Mouse (Mus musculus) myocyte (in vitro differentiated cells): ENCODE measurements around the gene Rtp4. TPM values are rescaled to one million over a fixed set of nuclear protein-coding genes. Genes with fewer than 3 reads are reported as not detected.

Experiments
- H3K27me3 ChIP-seq: one replicate; pipeline ENCODE4 v1.6.1; 2011; ENCODE audit not compliant: control insufficient read depth, insufficient read depth, insufficient read length
- H3K36me3 ChIP-seq: one replicate; pipeline ENCODE4 v1.6.1; 2011; ENCODE audit not compliant: control insufficient read depth, insufficient read depth
- H3K4me2 ChIP-seq: one replicate; pipeline ENCODE4 v1.6.1; 2011; ENCODE audit warnings: low read depth, control low read depth
- H3K4me3 ChIP-seq: one replicate; pipeline ENCODE4 v1.5.1; 2011; ENCODE audit warnings: mild to moderate bottlenecking, control low read depth, moderate library complexity
- H3K79me2 ChIP-seq: one replicate; pipeline ENCODE4 v1.6.1; 2011; ENCODE audit not compliant: control insufficient read depth, insufficient read depth
- H3ac ChIP-seq: one replicate; pipeline ENCODE4 v1.6.1; 2011; ENCODE audit not compliant: control insufficient read depth, insufficient read length
- CEBPB ChIP-seq: IDR thresholded peaks from 2 replicates; pipeline ENCODE4 v1.6.1; 2011; ENCODE audit warnings: mild to moderate bottlenecking, moderate library complexity; ENCODE audit not compliant: poor library complexity, insufficient read depth, severe bottlenecking
- E2F4 ChIP-seq: IDR thresholded peaks from one replicate; pipeline ENCODE4 v1.6.1; 2011; ENCODE audit warnings: mild to moderate bottlenecking, control low read depth, moderate library complexity; ENCODE audit not compliant: insufficient read depth
- MAX ChIP-seq: IDR thresholded peaks from one replicate; pipeline ENCODE4 v1.6.1; 2011; ENCODE audit warnings: low read depth, mild to moderate bottlenecking, control low read depth
- MYOD1 ChIP-seq, 3 experiments: IDR thresholded peaks; one replicate each; pipeline ENCODE4 v1.6.1; 2011; ENCODE audit warnings: control low read depth in 2 of 3, low read depth in 2 of 3, mild to moderate bottlenecking in 2 of 3, moderate library complexity in 1 of 3; ENCODE audit not compliant: insufficient read length in 2 of 3, control insufficient read depth in 1 of 3
- MYOG ChIP-seq, 3 experiments: IDR thresholded peaks; one replicate each; pipeline ENCODE4 v1.6.1; 2011; ENCODE audit warnings: control low read depth in 2 of 3, low read depth in 2 of 3, mild to moderate bottlenecking in 2 of 3; ENCODE audit not compliant: insufficient read length in 2 of 3, control insufficient read depth in 1 of 3, insufficient read depth in 1 of 3
- POLR2A ChIP-seq: IDR thresholded peaks from one replicate; pipeline ENCODE4 v1.6.1; 2011; ENCODE audit warnings: low read depth, mild to moderate bottlenecking, control low read depth, moderate library complexity; ENCODE audit not compliant: insufficient read length
- POLR2AphosphoS2 ChIP-seq: IDR thresholded peaks from one replicate; pipeline ENCODE4 v1.6.1; 2011; ENCODE audit warnings: low read depth, control low read depth; ENCODE audit not compliant: insufficient read length
- REST ChIP-seq: IDR thresholded peaks from one replicate; pipeline ENCODE4 v1.6.1; 2011; ENCODE audit warnings: mild to moderate bottlenecking, control low read depth, moderate library complexity; ENCODE audit not compliant: insufficient read depth, insufficient read length
- SRF ChIP-seq: IDR thresholded peaks from one replicate; pipeline ENCODE4 v1.6.1; 2011; ENCODE audit warnings: low read depth; ENCODE audit not compliant: control insufficient read depth, insufficient read length
- TCF12 ChIP-seq: IDR thresholded peaks from one replicate; pipeline ENCODE4 v1.6.1; 2011; ENCODE audit warnings: mild to moderate bottlenecking, control low read depth; ENCODE audit not compliant: poor library complexity, insufficient read depth, severe bottlenecking
- TCF3 ChIP-seq: IDR thresholded peaks from one replicate; pipeline ENCODE4 v1.6.1; 2011; ENCODE audit warnings: low read depth, control low read depth; ENCODE audit not compliant: insufficient read length
- USF1 ChIP-seq: IDR thresholded peaks from one replicate; pipeline ENCODE4 v1.6.1; 2011; ENCODE audit warnings: low read depth, mild to moderate bottlenecking, control low read depth, moderate library complexity
- polyA plus RNA-seq: library from polyadenylated mRNA; unstranded; fragments of >200 nt; fragmentation: generic; extraction: Trizol; gene quantifications from one replicate; pipeline ENCODE4 v1.2.1, GENCODE M21; 2012; ENCODE audit warnings: missing spikeins

Rtp4 gene
- polyA plus RNA-seq, 1 experiment: 0.82 TPM

DNA sequence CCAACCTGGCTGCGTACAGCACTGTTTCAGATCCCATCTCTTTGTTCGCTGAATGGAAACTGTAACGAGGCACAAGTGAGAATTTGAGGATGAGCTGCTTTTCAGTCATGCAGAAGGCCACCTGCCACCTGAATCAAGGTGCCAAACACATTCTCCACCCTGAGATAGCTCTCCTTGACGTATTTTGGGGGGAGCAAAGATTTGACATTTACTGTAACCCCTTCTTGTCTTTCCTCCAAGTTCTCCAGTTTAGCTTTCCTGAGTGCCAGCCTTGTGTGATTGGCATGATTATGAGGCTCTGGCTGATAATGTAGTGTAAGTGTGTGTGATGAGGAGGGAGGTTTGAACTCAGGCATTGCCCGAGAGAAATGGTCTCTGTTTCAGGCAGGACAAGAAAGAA lies 2.0 kb downstream of the Rtp4 start:
- no peaks in the 10 kb centered on the region for H3K36me3 ChIP-seq
- H3K27me3 ChIP-seq: no peaks in the 10 kb centered on the region
- no peak overlapping the region for H3K4me3 ChIP-seq
- no peak overlapping the region for H3ac ChIP-seq
- TF ChIP-seq USF1 (no peak), TCF12 (no peak), E2F4 (no peak), TCF3 (no peak), REST (no peak), CEBPB (no peak), POLR2AphosphoS2 (no peak), SRF (no peak), MYOG (IDR thresholded peaks at IDR 0.05; ENCODE audit: control insufficient read depth in 1 of 3, insufficient read depth in 1 of 3, insufficient read length in 2 of 3, low read depth in 2 of 3) (no peak), POLR2A (no peak), MYOD1 (IDR thresholded peaks at IDR 0.05; ENCODE audit: control insufficient read depth in 1 of 3, insufficient read length in 2 of 3, low read depth in 2 of 3) (no peak), MAX (no peak)
- no peaks in the 10 kb centered on the region for H3K79me2 ChIP-seq
- no peak overlapping the region for H3K4me2 ChIP-seq

DNA sequence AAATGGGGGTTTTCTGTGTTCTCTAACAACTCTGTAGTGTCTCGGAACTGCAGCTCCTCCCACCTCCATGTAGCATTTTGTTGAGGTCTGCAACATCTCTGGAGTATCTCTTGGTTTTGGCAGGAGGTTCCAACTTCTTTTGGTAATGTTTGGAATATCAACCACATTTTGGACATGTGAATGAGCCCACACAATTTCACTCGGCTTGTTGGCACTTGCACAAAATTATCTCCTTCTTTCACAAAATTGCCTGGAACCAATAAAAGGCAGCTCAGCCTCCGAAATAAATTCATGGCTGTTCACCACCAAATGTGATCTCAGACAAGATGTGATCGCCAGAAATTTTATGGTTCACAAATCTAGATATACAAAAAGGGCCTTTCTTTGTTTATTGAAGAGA lies 9.1 kb downstream of the Rtp4 start:
- Histone ChIP-seq H3K36me3 (no peaks in the 10 kb centered on the region), H3K4me3 (no peak overlapping the region), H3K27me3 (no peaks in the 10 kb centered on the region), H3ac (no peak overlapping the region), H3K79me2 (no peaks in the 10 kb centered on the region), H3K4me2 (no peak overlapping the region)
- no peak for TF ChIP-seq E2F4
- no peak for TF ChIP-seq MAX
- TF ChIP-seq TCF3: no peak
- TF ChIP-seq POLR2A: no peak
- no peak for TF ChIP-seq CEBPB
- no peak for TF ChIP-seq SRF
- TF ChIP-seq POLR2AphosphoS2: no peak
- TF ChIP-seq MYOD1 (IDR thresholded peaks at IDR 0.05; ENCODE audit: control insufficient read depth in 1 of 3, insufficient read length in 2 of 3, low read depth in 2 of 3): no peak
- TF ChIP-seq REST: no peak
- no peak for TF ChIP-seq USF1
- TF ChIP-seq TCF12: no peak
- TF ChIP-seq MYOG (IDR thresholded peaks at IDR 0.05; ENCODE audit: control insufficient read depth in 1 of 3, insufficient read depth in 1 of 3, insufficient read length in 2 of 3, low read depth in 2 of 3): no peak

DNA sequence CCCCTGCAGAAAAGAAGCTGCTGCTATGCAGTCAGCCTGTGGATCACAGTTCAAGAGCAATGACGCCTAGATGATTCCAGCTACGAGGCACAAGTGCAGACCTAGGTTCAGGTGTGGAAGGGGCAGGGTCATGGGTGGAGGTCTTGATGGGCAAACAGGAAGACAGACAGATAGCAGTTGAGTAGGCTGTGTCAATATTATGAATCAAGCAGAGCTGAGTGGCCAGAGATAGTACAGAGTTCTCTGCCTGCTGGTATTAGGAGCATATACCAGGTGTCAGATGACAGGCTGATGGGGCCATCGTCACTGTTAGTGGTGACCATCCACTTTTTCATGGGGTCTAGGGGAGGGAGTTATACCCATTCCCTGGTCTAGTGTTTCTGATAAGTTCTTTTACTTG lies 13.6 kb downstream of the Rtp4 start:
- no peak for TF ChIP-seq SRF
- TF ChIP-seq USF1: no peak
- TF ChIP-seq MAX: no peak
- TF ChIP-seq TCF3: no peak
- TF ChIP-seq MYOG (IDR thresholded peaks at IDR 0.05; ENCODE audit: control insufficient read depth in 1 of 3, insufficient read depth in 1 of 3, insufficient read length in 2 of 3, low read depth in 2 of 3): no peak
- TF ChIP-seq REST: no peak
- no peak for TF ChIP-seq POLR2AphosphoS2
- TF ChIP-seq CEBPB: no peak
- no peak overlapping the region for H3K4me2 ChIP-seq
- H3ac ChIP-seq: no peak overlapping the region
- no peaks in the 10 kb centered on the region for H3K27me3 ChIP-seq
- no peaks in the 10 kb centered on the region for H3K79me2 ChIP-seq
- no peak overlapping the region for H3K4me3 ChIP-seq
- no peaks in the 10 kb centered on the region for H3K36me3 ChIP-seq

DNA sequence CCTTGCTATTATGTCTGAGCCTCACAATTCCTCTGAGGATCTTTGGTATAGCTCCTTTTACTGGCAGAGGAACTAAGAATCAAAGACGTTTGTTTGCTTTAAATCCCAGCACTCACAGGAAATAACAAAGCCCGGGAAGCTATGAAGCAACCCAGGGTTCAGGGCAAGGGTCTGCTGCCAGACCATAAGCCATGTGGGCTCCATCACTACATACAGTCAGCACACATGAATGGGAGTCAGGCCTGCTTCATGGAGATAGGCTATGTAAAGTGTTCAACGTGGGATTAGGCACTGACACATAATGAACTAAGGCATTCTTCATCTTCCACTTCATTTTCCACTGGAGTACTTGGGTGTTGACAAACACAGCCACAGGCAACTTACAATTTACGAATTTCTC lies 21.0 kb downstream of the Rtp4 start:
- Histone ChIP-seq H3K79me2 (no peaks in the 10 kb centered on the region), H3K27me3 (no peaks in the 10 kb centered on the region), H3ac (no peak overlapping the region), H3K36me3 (peaks cover 3% of the 10 kb centered on the region), H3K4me2 (no peak overlapping the region), H3K4me3 (no peak overlapping the region)
- no peak for TF ChIP-seq POLR2A
- no peak for TF ChIP-seq TCF12
- TF ChIP-seq CEBPB: no peak
- no peak for TF ChIP-seq REST
- no peak for TF ChIP-seq MYOG (IDR thresholded peaks at IDR 0.05; ENCODE audit: control insufficient read depth in 1 of 3, insufficient read depth in 1 of 3, insufficient read length in 2 of 3, low read depth in 2 of 3)
- no peak for TF ChIP-seq USF1
- no peak for TF ChIP-seq MAX

DNA sequence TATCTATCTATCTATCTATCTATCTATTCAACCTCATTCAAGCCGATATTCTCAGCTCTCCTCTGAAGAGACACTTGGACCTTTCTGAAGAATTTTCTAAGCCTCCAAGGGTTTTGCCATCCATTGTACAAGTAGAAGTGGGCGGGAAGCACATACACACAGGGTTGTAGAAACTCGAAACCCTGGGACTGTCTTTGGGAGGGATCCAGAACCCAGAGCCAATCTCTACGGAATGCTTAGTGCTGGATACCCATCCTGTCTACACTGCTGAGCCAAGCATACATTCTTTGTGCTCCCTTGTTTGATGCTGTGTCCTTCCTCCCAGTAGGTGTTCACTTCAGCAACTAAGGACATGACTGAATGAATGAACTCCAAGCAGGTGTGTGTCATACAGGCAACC lies 22.8 kb downstream of the Rtp4 start:
- Histone ChIP-seq H3ac (no peak overlapping the region), H3K79me2 (no peaks in the 10 kb centered on the region), H3K4me3 (no peak overlapping the region), H3K4me2 (no peak overlapping the region), H3K36me3 (peaks cover 3% of the 10 kb centered on the region), H3K27me3 (no peaks in the 10 kb centered on the region)
- no peak for TF ChIP-seq POLR2A
- TF ChIP-seq MAX: no peak
- TF ChIP-seq REST: no peak
- no peak for TF ChIP-seq MYOG (IDR thresholded peaks at IDR 0.05; ENCODE audit: control insufficient read depth in 1 of 3, insufficient read depth in 1 of 3, insufficient read length in 2 of 3, low read depth in 2 of 3)
- no peak for TF ChIP-seq POLR2AphosphoS2
- no peak for TF ChIP-seq E2F4
- no peak for TF ChIP-seq TCF12
- TF ChIP-seq USF1: no peak
- TF ChIP-seq MYOD1 (IDR thresholded peaks at IDR 0.05; ENCODE audit: control insufficient read depth in 1 of 3, insufficient read length in 2 of 3, low read depth in 2 of 3): no peak
- TF ChIP-seq SRF: no peak
